Mouse (Mus musculus) frontal cortex, postnatal 36 days (tissue): ENCODE measurements around the gene Sacm1l.

Source experiments
- DNase-seq, 2 experiments: peaks; one replicate each; pipeline ENCODE4 v3.0.0; 2022; ENCODE audit warnings: low spot score in 2 of 2

Sacm1l gene

GRCm38 (mm10) chr9:123529392-123530157, at the start of gene Sacm1l:
Sacm1l (plus strand) TSS chr9:123529759.
- peak; percentile 97 to 99 for DNase-seq

DNA sequence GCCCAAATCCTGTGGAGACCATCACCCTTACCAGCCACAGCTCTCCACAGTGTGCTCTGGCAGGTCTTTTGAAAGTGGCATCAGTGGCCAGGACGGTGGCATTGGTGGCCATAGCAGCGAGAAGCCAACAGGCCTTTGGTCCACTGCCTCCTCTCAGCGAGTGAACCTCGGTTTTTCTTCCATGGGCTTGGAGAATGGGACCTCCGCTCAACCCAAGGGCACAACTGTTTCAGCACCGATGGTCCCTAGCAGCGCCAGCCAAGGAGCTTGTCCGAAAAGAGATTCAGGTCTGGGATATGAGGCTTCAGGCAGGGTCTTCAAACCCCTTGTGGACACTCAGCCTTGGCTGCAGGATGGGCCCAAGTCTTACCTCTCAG, 49.7 kb upstream of the Sacm1l start:
- DNase-seq = no peak

DNA sequence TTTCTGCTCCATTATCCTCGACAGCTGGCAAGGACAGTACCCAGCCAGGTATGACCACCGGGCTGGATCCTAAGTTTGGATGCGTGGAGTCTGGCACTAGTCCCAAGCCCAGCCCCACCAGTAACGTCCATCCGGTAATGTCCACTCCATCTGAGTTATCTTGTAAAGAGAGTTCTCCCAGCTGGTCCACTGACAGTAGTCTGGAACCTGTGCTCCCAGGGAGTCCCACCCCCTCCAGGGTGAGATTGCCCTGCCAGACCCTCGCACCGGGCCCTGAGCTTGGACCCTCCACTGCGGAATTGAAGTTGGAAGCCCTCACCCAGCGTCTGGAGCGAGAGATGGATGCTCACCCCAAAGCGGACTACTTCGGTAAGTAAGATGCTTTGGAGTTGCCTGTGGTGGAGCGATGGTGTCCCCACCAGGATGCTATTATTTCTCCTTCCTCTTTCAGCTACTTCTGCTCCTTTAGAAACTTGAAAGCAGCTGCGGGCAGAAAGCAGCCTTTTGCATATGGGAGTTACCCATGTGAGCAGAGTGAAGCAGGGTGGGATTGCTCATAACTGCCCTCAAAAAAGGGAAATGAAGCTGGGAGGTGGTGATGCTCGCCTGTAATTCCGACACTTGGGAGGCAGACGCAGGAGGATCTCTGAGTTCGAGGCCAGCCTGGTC, 49.2 kb upstream of the Sacm1l start:
- no peak for DNase-seq

DNA sequence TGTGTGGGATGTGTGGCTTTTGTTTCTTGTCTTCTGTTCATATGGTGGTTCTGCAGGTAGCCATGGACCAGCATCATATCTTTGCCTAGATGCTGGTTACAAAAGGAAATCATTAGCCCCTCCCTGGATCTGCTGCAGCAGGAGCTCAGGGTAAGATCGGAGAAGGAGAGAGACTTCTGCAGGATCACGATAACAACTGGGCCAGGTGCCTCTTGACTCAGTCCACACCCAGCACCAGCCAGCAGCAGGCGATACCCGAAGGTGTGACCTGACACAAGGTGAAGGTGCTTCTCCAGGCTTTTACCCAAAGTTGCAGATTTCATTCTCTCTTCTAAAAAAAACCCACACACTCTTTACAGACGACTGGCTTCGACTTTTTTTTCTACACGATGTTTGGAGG, 48.4 kb upstream of the Sacm1l start:
- DNase-seq = no peak

DNA sequence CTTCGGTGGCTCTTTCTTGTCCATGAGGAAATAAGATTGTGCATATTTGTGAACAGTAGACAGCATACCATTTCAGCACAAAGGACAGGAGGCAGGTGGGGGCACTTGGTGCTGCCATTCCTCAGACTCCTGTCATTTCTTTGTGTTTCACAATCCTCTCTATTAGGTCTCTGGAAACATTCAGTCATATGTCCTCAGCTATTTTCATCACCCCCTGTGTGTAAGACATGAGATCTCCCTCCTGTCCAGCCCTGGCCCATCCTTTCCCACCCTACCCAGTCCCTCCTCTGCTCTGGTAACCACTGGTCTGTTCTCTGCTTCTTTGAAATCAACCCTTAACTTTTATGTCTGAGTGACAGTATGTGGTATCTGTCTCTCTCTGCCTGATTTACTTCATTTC, 46.0 kb upstream of the Sacm1l start:
- DNase-seq = no peak

- no peak for DNase-seq
Observed at GRCm38 (mm10) chr9:123484830-123485229, 44.7 kb upstream of the Sacm1l start.

- DNase-seq = no peak
Observed at GRCm38 (mm10) chr9:123485561-123485960, 44.0 kb upstream of the Sacm1l start.

DNA sequence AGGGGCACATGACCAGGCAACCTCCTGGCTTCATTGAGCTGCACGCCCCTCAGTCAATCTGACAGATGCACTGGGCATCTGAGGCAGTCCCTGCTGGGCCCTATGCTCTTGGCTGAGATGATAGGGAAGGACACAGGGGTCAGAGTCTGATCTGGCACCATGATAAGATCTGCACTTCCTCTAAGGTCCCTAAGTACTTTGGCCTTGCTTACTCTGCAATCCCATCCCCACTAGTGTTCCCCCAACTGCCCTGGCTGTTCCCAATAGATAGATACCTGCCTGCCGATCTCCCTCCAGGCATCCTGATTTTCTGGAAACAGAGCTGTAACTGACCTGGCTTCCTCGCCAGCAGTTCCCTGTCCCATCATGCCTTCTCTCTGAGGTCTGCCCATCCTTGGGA, 42.9 kb upstream of the Sacm1l start:
- no peak for DNase-seq

DNA sequence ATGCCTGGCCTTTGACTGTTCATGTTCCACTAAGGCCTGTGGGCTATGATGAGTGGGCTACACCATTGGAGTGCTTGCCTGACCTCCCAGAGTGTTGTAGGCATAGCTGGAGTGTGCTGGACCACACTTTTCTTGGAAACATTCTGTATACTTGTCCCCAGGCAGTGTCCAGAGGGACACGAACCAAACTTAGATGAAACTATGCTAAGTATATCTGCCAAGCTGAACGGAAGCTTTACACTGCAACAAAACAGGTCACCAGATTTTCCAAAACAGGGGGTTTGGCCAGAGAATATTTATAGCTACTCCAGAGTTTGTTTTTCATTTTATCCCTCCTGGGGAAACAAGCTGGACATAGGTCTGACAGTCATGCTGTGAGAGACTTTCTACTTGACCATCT, 40.5 kb upstream of the Sacm1l start:
- no peak for DNase-seq

DNA sequence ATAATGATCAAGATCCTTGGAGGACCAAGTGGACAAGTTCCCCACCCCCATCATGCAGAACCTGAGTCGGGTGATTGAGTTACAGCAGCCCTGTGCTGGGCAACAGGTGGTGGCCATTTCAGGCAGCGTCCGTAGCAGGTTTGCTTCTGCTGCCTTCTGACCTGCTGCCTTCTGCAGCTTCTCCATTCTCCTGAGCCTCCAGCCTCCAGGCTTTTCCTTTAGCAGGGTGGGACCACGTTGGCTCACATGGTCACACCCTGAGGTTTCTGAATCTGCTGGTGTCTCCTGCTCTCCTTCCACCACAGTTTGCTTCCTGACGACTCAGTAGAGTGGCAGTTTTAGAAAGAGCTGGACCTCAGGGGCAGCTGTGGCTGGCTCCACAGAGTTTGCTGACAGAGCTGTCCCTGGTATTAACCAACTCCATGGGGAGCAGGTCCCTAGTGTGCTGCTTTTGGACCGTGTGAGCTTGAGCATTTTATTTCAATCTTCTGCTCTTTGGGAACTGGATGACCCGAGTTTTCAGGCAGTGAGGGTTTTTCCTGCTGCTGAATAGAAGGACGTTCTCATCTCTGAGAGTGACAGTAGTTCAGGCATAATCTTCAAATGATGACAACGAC, 39.7 kb upstream of the Sacm1l start:
- DNase-seq = no peak

GRCm38 (mm10) chr9:123490930-123491329, 38.6 kb upstream of the Sacm1l start:
- no peak for DNase-seq

GRCm38 (mm10) chr9:123491917-123492585, 37.5 kb upstream of the Sacm1l start:
- peak in 1 of 2 experiments; percentile 62 for DNase-seq

GRCm38 (mm10) chr9:123496665-123497064, 32.9 kb upstream of the Sacm1l start:
- no peak for DNase-seq

DNA sequence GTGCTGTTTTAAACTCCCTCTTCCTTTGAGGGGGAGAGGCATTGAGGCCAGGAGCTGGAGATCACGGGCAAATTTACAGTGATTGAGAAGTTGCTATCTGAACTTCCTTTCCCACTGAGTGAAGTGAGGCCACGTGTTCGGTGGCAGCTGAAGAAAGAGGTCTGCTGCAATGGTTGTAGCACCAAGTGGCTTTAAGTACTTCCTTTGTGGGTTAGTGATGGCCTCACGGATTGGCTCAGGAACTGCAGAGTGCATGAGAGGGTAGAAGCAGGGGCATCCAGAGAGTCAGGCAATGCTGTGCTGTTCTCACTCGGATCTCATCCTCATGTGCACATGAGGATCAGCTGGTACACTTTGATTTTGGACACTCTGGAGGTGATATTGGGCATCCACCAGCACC, 31.7 kb upstream of the Sacm1l start:
- DNase-seq = no peak

DNA sequence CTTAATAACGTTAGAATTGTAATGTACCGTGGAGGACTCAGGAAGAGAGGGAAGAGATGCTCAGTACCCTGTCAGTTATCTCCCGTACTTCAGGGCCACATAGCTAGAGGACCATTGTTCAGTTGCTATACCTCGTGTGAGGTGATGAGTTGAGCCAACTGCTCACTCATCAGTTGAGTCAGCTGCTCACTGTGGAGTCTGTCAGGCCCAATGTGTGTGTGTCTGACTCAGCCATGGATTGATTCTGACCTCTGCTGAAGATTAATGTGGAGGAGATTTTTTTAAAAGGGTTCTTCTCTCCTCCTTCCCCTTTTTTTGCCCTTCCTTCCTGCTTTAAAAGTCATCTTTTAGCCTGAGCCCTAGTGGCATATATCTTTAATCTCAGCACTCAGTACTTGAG, 29.1 kb upstream of the Sacm1l start:
- DNase-seq = no peak

DNA sequence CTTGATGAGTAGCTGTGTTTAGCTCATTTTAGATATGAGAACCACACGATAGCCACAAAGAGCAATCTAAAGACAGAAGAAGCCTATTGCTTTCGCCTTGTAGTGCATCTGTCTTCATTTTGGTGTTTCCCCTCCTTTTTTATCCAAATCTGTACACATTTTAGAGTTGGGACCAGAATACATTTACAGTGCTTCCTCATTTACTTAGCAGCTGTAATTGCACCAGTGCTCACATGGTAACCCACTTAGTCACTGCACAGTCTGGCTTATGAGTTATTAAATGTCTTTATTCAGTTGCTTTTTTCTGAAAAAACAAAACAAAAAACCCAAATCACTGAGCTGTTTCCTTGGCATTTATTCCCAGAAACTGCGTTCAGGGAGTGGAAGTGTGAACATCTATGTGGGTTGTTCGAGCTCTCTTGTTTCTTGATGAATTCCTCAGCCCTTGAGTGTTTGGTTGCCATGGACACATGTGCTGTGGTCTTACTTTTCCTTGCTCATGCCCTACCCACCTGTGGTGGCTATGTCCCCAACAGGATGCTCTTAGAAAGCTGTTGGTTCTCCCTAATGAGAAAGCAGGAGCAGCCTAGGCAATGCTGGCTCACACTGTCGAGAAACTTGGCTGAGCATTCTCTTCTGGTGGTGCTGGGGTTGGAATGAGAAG, 26.3 kb upstream of the Sacm1l start:
- peak; percentile 66 to 72 for DNase-seq

GRCm38 (mm10) chr9:123504325-123504724, 25.2 kb upstream of the Sacm1l start:
- peak in 1 of 2 experiments; percentile 51 for DNase-seq

DNA sequence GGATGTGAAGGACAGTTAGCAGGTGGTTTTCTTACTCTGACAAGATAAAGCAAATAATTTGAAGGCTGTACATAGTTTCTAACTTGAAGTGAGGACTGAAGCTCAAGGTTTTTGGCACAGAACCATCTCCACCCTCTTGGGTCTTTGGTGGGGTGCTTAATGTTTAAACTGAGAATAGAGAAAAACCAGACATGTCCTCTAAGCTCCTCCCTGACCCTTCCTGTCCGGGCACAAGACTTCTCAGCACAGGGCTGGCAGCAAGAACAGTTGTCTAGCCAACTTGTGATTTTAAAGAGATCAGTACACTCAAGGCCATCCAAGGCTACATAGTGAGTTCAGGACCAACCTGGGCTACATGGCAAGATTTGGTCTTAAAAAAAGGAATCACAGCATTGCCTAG, 24.0 kb upstream of the Sacm1l start:
- DNase-seq = no peak

- no peak for DNase-seq
Observed at GRCm38 (mm10) chr9:123506270-123507146, 23.1 kb upstream of the Sacm1l start.

- no peak for DNase-seq
Observed at GRCm38 (mm10) chr9:123507380-123507779, 22.2 kb upstream of the Sacm1l start.

GRCm38 (mm10) chr9:123508986-123509385, 20.6 kb upstream of the Sacm1l start:
- DNase-seq = no peak
